In genomic region chr9:99009898-99010199, GRCm38 (mm10) we compare ENCODE assay signal across 38 mouse cellular contexts. TPM values are rescaled to one million over a fixed set of nuclear protein-coding genes. Genes with fewer than 3 reads are reported as not detected.
A peak's percentile ranks its signal among the peaks of the same experiment; 100 is the strongest.
DNase-seq lines count a peak whose midpoint lies in the region; ATAC-seq and TF ChIP-seq lines count a peak whose summit lies in the region.
"Had no signal": no experiment of that assay in that cellular context is flagged by ENCODE, and none has a peak within 500 bp of the region (broad histone marks: within the 10 kb centered on the region; RNA-seq: fewer than 3 reads in every experiment).

No protein-coding gene starts in this region.

- no peaks in the 10 kb centered on the region; a peak in 1 of 4 replicates for H3K4me1 ChIP-seq in MEL (ENCODE audit: control insufficient read depth in 1 of 2, insufficient read depth in 2 of 2, low read length in 2 of 2)
- H3K4me1 ChIP-seq: embryonic facial prominence, embryonic 15.5 days; forebrain, embryonic 12.5 days; kidney, embryonic 15.5 days; liver, embryonic 12.5 days; midbrain, embryonic 10.5 days; midbrain, embryonic 15.5 days; stomach, embryonic 15.5 days had no signal

- H3K4me3 ChIP-seq in gastrocnemius, adult 2 months: 0 out of 2 replicates have a peak overlapping the region, but pooled peaks have one; percentile 32
- H3K4me3 ChIP-seq in MEL (ENCODE audit: control insufficient read depth in 1 of 2, insufficient read depth in 1 of 2, low read depth in 2 of 2, low read length in 2 of 2): peak overlapping the region; percentile 42 to 81
- H3K4me3 ChIP-seq: embryonic facial prominence, embryonic 10.5 days; embryonic facial prominence, embryonic 15.5 days; forebrain, embryonic 12.5 days; heart, embryonic 13.5 days; kidney, embryonic 15.5 days; liver, embryonic 12.5 days; midbrain, embryonic 10.5 days; midbrain, embryonic 15.5 days; stomach, embryonic 15.5 days had no signal

- H3K27me3 ChIP-seq in MEL (ENCODE audit: control insufficient read depth in 1 of 2, insufficient read depth in 2 of 2, low read length in 2 of 2): no peaks in the 10 kb centered on the region
- H3K27me3 ChIP-seq: embryonic facial prominence, embryonic 15.5 days; forebrain, embryonic 12.5 days; heart, embryonic 13.5 days; kidney, embryonic 15.5 days; liver, embryonic 12.5 days; midbrain, embryonic 15.5 days; stomach, embryonic 15.5 days had no signal

- H3K79me2 ChIP-seq in MEL (ENCODE audit: control insufficient read depth, insufficient read depth, low read length, poor library complexity): no peaks in the 10 kb centered on the region

- no peaks in the 10 kb centered on the region for H3K36me3 ChIP-seq in MEL (ENCODE audit: control insufficient read depth in 1 of 2, insufficient read depth in 2 of 2, low read length in 2 of 2)
- H3K36me3 ChIP-seq: embryonic facial prominence, embryonic 15.5 days; liver, embryonic 12.5 days; stomach, embryonic 15.5 days had no signal

- no peak for TF ChIP-seq RAD21 in MEL (IDR thresholded peaks at IDR 0.05; ENCODE audit: low read depth, low read length)

- TF ChIP-seq POLR2A in MEL (IDR thresholded peaks at IDR 0.05; ENCODE audit: control insufficient read depth in 1 of 2, insufficient read depth in 1 of 2, low read depth in 1 of 2, low read length in 2 of 2, poor library complexity in 1 of 2): no peak

- no peak for TF ChIP-seq EP300 in MEL (IDR thresholded peaks at IDR 0.05; ENCODE audit: low read depth in 1 of 2, low read length in 2 of 2)

- peak; percentile 54 for ATAC-seq in granulocyte monocyte progenitor cell, adult 5-6 weeks (replicated peaks; ENCODE audit: poor library complexity, severe bottlenecking)
- 0 out of 2 replicates have a peak, but pooled peaks have one; percentile 31 for ATAC-seq in megakaryocyte-erythroid progenitor cell, adult 5-6 weeks (replicated peaks; ENCODE audit: low FRiP score, low TSS enrichment, poor library complexity, severe bottlenecking)
- ATAC-seq: liver, embryonic 12.5 days; liver, postnatal 0 days; midbrain, embryonic 15.5 days had no signal

- H3K9ac ChIP-seq in MEL (ENCODE audit: control insufficient read depth, low read depth, low read length, poor library complexity, severe bottlenecking): peak overlapping the region; percentile 39; the same call in 1 of the 2 replicates
- H3K9ac ChIP-seq: embryonic facial prominence, embryonic 15.5 days; forebrain, embryonic 12.5 days; heart, embryonic 13.5 days; hindbrain, embryonic 14.5 days; kidney, embryonic 15.5 days; liver, embryonic 12.5 days; liver, postnatal 0 days; midbrain, embryonic 15.5 days; stomach, embryonic 15.5 days had no signal

- no peak overlapping the region for H3K27ac ChIP-seq in gastrocnemius, adult 2 months
- H3K27ac ChIP-seq in MEL (ENCODE audit: control insufficient read depth, low read depth, low read length): no peak overlapping the region
- H3K27ac ChIP-seq: embryonic facial prominence, embryonic 10.5 days; embryonic facial prominence, embryonic 15.5 days; forebrain, embryonic 12.5 days; heart, embryonic 13.5 days; hindbrain, embryonic 14.5 days; kidney, embryonic 15.5 days; liver, embryonic 12.5 days; midbrain, embryonic 10.5 days; midbrain, embryonic 15.5 days; stomach, embryonic 15.5 days had no signal

- no peak for TF ChIP-seq CTCF in gastrocnemius, adult 2 months (IDR thresholded peaks at IDR 0.05)
- TF ChIP-seq CTCF in MEL (IDR thresholded peaks at IDR 0.05 in 2 of 3, conservative IDR thresholded peaks at IDR 0.05 in 1 of 3; ENCODE audit: control insufficient read depth in 1 of 3, insufficient read depth in 1 of 3, low read depth in 2 of 3, low read length in 3 of 3, poor library complexity in 1 of 3, severe bottlenecking in 1 of 3): no peak

- intact Hi-C loops in gastrocnemius, adult 2 months (cut with DNase I): no loop called here

- no peak for DNase-seq in gastrocnemius, adult 2 months
- DNase-seq in gastrocnemius, postnatal 10 days: no peak
- DNase-seq in MEL (ENCODE audit: low read depth, low spot score): no peak
- DNase-seq in T-cell, adult 2 months (ENCODE audit: low spot score): no peak
- DNase-seq in cerebellum, adult 9-11 months: no peak
- no peak for DNase-seq in cerebellum, postnatal 10 days
- DNase-seq: adrenal gland, adult 8-10 months; cerebellum, adult 11 months; cerebellum, adult 9-10 months; gastrocnemius, postnatal 36 days; heart, postnatal 10 days; kidney, adult 18-20 months; kidney, postnatal 4 days; left cerebral cortex, postnatal 4 days; liver, postnatal 0 days; lung, postnatal 36 days; thymus, postnatal 25 days had no signal

- no peaks in the 10 kb centered on the region for H3K9me3 ChIP-seq in MEL (replicated peaks; ENCODE audit: insufficient read depth, low read length)
- H3K9me3 ChIP-seq: embryonic facial prominence, embryonic 10.5 days; embryonic facial prominence, embryonic 15.5 days; forebrain, embryonic 12.5 days; liver, embryonic 12.5 days; midbrain, embryonic 10.5 days; midbrain, embryonic 15.5 days; stomach, embryonic 15.5 days had no signal

TF ChIP-seq in MEL, 35 proteins besides CTCF, POLR2A, EP300 and RAD21:
- TF ChIP-seq ETS1 (IDR thresholded peaks at IDR 0.05; ENCODE audit: low read depth, low read length) (no peak), SIN3A (IDR thresholded peaks at IDR 0.05; ENCODE audit: low read length) (no peak), MXI1 (IDR thresholded peaks at IDR 0.05; ENCODE audit: low read depth, low read length) (no peak), GATA1 (IDR thresholded peaks at IDR 0.05; ENCODE audit: low read depth, low read length) (no peak), POLR2AphosphoS2 (IDR thresholded peaks at IDR 0.05; ENCODE audit: low read length) (no peak), NRF1 (IDR thresholded peaks at IDR 0.05; ENCODE audit: insufficient read depth, low read depth, low read length, poor library complexity, severe bottlenecking) (no peak), UBTF (IDR thresholded peaks at IDR 0.05; ENCODE audit: borderline replicate concordance, insufficient read depth, low read depth, low read length) (no peak)

RNA-seq across cellular contexts. Expression of gene Faim, which starts 23.7 kb away (rescaled TPM):
- 1 to 10 TPM; 1.8 to 2.3 TPM for total RNA-seq in gastrocnemius, adult 2 months (2021)
- 1 to 10 TPM; 5.6 to 6.2 TPM for total RNA-seq in gastrocnemius, postnatal 10 days (2021)
- total RNA-seq in MEL (2012; rRNA removed): 29.2 and 30.7 TPM in 2 replicates
- 10 to 100 TPM in 1 of 2 experiments, not detected in 1; 53.6 TPM for polyA plus RNA-seq in MEL (2012; ENCODE audit: insufficient read depth in 1 of 2, insufficient read length in 2 of 2, low read depth in 1 of 2, low replicate concordance in 2 of 2, missing spikeins in 1 of 2)
- 22.2 and 45.9 TPM in 2 replicates for total RNA-seq in granulocyte monocyte progenitor cell, adult 5-6 weeks (2014; fragmentation: Nextera tagmentation)
- total RNA-seq in granulocyte monocyte progenitor cell, adult 5-6 weeks (2017): 98.8 TPM in 2 replicates
- 27.4 and 46.4 TPM in 2 replicates for total RNA-seq in megakaryocyte-erythroid progenitor cell, adult 5-6 weeks (2014; fragmentation: Nextera tagmentation)
- total RNA-seq in megakaryocyte-erythroid progenitor cell, adult 5-6 weeks (2017): 60.5 and 144 TPM in 2 replicates

RNA-seq across cellular contexts. Expression of gene Gm1123, which starts 25.7 kb away (rescaled TPM):
- not detected for total RNA-seq in gastrocnemius, adult 2 months (2021)
- not detected for total RNA-seq in gastrocnemius, postnatal 10 days (2021)
- total RNA-seq in MEL (2012; rRNA removed): not detected in 2 replicates
- not detected for polyA plus RNA-seq in MEL (2012; ENCODE audit: insufficient read depth in 1 of 2, insufficient read length in 2 of 2, low read depth in 1 of 2, low replicate concordance in 2 of 2, missing spikeins in 1 of 2)
- not detected in 2 replicates for total RNA-seq in granulocyte monocyte progenitor cell, adult 5-6 weeks (2014; fragmentation: Nextera tagmentation)
- not detected in 2 replicates for total RNA-seq in granulocyte monocyte progenitor cell, adult 5-6 weeks (2017)
- not detected in 2 replicates for total RNA-seq in megakaryocyte-erythroid progenitor cell, adult 5-6 weeks (2014; fragmentation: Nextera tagmentation)
- not detected in 2 replicates for total RNA-seq in megakaryocyte-erythroid progenitor cell, adult 5-6 weeks (2017)
- total RNA-seq: adrenal gland, adult 8-10 months; adrenal gland, postnatal 4 days; gastrocnemius, postnatal 36 days; heart, adult 8-10 months; heart, postnatal 10 days; hematopoietic stem cell, adult 5-6 weeks; left cerebral cortex, postnatal 4 days; neutrophil, adult 5-6 weeks had no signal
- polyA plus RNA-seq: C2C12; cortical plate, adult 2 months; embryonic facial prominence, embryonic 10.5 days; embryonic facial prominence, embryonic 15.5 days; forebrain, embryonic 12.5 days; heart, embryonic 13.5 days; liver, embryonic 12.5 days; liver, postnatal 0 days; lung, embryonic 16.5 days; midbrain, embryonic 10.5 days; neural tube, embryonic 11.5 days had no signal

RNA-seq across cellular contexts. Expression of gene Foxl2, which starts 54.8 kb away (rescaled TPM):
- total RNA-seq in gastrocnemius, adult 2 months (2021): not detected
- not detected for total RNA-seq in gastrocnemius, postnatal 10 days (2021)
- not detected in 2 replicates for total RNA-seq in MEL (2012; rRNA removed)
- polyA plus RNA-seq in MEL (2012; ENCODE audit: insufficient read depth in 1 of 2, insufficient read length in 2 of 2, low read depth in 1 of 2, low replicate concordance in 2 of 2, missing spikeins in 1 of 2): not detected
- not detected in 2 replicates for total RNA-seq in granulocyte monocyte progenitor cell, adult 5-6 weeks (2014; fragmentation: Nextera tagmentation)
- total RNA-seq in granulocyte monocyte progenitor cell, adult 5-6 weeks (2017): not detected in 2 replicates
- total RNA-seq in megakaryocyte-erythroid progenitor cell, adult 5-6 weeks (2014; fragmentation: Nextera tagmentation): not detected in 2 replicates
- total RNA-seq in megakaryocyte-erythroid progenitor cell, adult 5-6 weeks (2017): not detected in 2 replicates
- total RNA-seq: adrenal gland, postnatal 4 days; gastrocnemius, postnatal 36 days; heart, adult 8-10 months; heart, postnatal 10 days; hematopoietic stem cell, adult 5-6 weeks; neutrophil, adult 5-6 weeks had no signal
- polyA plus RNA-seq: heart, embryonic 13.5 days; intestine, embryonic 14.5 days; kidney, embryonic 15.5 days; liver, embryonic 12.5 days; liver, postnatal 0 days; lung, embryonic 16.5 days; stomach, embryonic 15.5 days had no signal
